Mouse (Mus musculus): ENCODE data around the gene Ints2.
"Not testable (repeated sequence)": the region's sequence is repeated elsewhere in the genome, so short reads cannot be mapped to it uniquely, and the experiment has no call there.

Gene Ints2

DNA sequence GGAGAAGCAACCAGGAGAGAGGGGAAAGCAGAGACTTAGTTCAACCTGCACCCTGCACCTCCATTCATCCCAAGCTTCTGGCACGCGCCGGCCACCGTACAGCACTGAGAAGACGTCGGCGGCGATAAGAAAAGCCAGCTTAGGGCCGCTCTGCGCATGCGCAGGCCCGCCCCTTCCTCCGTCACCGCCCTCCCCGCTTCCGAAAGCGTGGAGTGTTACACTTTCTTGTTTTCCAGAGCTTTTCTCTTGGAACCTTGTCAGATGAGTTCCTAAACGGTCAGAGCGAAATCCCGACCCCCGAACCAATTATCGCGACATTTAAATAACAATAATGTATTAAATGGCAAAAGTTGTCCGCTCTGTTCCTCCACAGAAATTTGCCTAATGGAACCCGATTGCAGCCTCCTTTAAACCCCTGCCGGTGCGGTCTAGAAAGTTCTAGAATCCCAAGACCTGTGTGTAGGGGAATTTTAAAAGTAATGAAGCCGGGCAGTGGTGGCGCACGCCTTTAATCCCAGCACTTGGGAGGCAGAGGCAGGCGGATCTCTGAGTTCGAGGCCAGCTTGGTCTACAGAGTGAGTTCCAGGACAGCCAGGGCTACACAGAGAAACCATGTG lies at the start of gene Ints2:
TSS of gene Ints2 (minus strand) at position 116 of the 617 bp plus-strand sequence.
- peak; percentile 95 for DNase-seq

DNA sequence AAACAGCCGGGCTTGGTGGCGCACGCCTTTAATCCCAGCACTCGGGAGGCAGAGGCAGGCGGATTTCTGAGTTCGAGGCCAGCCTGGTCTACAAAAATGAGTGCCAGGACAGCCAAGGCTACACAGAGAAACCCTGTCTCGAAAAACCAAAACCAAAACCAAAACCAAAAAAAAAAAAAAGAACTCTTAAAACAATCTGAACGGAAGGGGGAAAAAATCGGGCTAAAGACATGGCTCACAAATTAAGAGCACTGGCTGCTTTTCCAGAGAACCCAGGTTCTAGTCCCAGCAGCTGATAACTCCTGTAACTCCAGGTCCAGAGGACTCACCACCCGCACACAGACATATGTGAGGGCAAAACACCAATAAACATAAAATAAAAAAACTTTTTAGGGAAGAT lies 34.8 kb upstream of the Ints2 start:
- DNase-seq, result not testable (repeated sequence)

DNA sequence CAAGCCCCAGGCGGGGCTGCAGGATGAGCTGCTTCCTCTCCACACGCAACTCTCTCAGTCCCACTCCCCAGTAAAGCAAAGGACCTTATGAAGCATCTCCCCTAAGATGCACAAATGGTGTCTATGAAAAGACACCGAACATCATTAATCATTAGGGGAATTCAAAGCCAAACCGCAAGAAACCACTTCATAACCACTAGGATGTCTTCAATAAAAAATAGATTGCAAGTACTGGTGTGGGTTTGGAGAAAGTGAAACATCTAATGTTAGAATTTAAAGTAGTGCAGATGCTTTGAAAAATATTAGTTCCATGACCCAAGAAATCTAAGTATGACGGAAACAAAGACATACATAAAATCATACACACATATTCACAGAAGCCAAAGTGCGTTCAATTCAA lies 34.3 kb upstream of the Ints2 start:
- no peak for DNase-seq

DNA sequence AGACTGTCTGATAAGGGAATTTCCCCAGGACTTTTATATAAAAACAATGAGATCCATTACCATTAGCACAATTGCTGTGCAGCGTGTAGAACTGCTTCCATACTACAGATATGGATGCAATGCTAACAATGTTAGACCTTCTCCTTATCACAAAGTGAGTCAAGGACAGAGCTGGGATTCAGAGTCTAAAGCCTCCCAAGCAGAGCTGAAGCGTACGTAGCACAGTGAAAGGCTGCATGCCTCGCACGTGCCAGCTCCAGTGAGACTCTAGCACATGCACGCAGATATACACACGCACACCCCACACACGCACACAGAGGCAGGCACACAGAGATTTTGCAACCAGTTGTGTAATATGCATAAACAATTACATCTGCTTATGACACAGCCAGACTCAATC lies 28.4 kb upstream of the Ints2 start:
- DNase-seq, result no peak

DNA sequence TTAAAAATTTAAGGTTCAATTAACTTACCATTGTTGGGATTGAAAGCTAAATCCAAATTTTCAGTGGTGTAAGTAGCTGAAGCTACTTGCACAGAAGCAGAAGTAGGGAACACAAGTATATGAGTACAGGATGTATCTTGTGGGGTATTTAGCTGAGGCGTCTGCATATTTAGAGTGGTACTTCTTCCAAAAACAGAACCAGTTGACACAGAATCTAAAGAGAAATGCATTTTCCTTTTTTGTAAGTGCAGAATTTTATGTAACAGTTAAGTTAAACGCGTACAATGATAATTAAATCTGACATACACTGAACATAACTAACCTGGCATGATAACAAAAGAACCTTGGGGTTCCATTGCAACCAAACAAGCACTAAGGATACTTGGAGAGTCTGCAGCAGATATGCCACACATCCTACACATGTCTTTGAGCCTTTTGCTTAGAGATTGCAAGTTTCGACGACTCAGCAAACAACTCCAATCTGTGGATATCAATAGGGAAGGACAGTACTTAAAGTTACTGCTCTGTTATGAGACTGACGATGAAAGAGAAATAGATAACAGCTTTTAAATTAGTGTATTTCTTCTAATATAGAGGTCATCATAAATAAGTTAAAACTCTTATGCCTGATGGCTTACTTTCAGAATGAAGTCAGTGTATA lies 21.2 kb upstream of the Ints2 start:
- no peak for DNase-seq

DNA sequence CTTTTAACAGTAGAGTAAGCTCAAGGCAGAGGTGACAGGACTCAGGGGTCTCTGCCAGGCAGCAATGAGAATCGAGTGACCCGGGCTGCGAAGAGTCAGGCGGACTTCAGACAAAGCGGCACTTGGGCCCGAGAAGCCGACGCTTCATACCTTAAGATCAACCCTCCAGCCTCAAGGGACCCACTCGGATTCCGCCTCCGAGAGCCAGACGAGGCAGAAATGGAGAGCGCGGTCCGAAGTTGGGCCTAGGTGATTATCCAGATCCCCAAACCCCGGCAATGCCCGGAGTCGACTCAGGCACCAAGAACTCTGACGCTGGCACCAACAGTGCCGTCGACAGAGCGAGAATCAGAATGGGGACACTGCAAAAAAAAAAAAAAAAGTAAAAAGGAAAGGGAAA lies 321 bp downstream of the Ints2 start:
- DNase-seq, result peak; percentile 6

DNA sequence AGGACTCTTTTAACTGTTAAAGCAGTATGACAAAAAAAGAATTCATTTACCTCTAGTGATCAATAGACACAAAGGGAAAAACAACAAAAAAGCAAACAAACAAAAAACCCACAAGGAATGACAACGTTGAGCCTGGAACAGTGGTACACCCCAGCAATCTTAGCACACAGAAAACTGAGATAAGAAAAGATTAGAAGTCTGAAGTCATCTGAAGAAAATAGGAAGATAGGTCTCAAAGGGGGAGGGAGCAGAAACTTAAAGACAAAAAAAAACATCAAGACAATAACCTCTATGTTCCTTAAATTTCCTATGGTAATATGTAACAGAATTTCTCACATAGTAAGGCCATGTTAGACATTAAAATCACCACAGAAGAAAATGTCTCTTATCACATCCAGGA lies 4.0 kb downstream of the Ints2 start:
- no peak for DNase-seq

DNA sequence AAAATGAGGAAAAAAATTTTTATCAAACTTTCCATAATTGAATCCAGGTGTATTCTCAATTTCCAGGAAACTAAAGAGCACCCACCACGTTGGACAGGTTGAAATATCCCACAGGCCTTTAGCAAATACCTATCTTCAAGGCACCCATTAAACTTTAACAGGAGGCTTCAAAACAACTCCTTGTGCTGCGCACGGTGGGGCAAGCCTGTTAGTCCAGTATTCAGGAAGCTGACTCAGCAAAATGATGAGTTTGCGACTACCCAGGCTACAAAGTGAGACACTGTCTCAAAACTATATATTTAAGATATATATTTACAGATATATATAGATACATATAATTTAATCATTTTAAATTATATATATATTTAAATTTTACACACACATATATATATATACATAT lies 24.9 kb downstream of the Ints2 start:
- DNase-seq, result no peak

DNA sequence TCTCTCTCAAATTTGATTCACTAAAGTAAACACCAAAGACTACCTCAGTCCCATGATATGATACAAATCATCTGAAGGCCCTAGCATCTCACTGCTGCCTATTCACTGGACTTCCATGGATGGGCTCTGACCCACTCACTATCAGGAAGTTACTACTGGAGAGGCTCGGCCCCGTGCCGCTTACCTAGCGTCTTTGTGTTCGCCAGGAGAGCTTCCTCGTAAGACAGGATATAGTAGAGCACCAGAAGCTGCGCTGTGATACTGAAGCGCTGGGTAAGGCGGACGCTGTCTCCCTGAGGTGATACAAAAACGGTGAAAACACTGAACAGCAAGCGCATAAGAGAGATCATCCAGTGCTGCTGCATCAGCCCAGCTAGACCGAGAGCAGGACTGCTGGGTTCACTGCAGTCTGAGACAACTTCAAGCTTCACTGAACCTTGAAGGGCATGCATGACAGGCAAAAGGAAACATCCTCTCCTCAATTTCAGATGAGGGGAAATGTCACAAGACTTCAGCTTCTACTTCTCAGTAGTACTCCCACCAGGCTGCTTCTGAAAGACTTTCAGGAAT lies 25.5 kb downstream of the Ints2 start:
- DNase-seq, result no peak

DNA sequence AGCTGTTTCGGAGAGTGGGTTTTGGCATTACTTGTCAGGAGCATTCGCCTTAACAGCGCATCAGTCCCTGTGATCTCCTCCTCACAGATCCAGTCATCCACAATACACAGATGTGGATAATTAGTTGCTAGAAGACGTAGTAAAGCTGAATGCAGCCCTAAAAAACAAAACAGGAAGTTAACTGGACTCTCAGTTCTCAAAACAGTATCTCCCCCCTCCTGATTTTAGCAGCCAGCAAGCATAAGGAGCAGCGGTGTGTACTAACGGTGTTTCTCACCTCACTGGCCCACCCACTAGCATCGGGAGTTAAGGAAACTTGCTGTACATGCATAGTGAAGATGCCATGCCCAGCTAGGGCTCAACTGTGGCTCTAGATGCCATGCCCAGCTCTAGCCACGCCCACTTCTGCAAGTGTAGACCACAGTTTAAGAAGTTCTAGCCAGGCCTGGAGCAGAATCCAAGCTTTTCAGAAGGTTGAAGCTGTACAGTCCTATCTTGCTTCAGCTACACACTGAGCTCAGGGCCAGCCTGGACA lies 30.7 kb downstream of the Ints2 start:
- no peak for DNase-seq

DNA sequence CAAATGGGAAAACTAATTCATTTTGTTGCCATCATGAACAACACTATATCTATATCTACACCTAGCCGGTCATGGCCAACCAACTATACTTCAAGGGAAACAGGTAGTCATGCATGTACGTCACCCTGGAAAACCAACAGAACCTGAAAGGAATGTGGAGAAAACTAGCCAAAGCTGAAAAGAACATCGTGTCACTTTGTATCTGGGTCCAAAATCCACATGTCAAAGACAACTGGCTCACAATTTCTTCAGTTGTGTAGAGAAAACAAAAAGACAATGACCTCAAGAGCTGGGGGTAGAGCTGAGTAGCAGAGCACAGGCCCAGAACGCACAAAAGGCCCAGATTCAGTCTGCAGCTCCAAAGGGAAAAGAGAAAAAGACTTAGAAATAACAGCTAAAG lies 31.6 kb downstream of the Ints2 start:
- DNase-seq, result no peak

DNA sequence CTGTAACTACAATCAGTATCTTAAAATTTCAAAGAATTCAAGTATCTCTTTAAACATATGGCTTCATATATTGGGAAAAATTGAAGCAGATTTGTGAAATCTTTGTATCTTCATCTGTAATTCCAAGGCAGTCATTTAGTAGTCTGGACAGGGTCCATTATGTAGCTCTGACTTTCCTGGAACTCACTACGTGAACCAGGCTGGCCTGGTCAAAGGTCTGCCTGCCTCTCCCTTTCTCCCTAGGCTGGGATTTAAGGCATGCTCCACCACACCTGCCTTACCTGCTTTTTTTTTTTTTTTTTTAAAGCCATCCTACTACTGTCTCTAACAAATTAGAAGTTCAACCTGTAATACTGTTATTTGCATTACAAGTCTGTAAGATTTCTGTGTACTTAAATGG lies 45.6 kb downstream of the Ints2 start:
- DNase-seq, result no peak

DNA sequence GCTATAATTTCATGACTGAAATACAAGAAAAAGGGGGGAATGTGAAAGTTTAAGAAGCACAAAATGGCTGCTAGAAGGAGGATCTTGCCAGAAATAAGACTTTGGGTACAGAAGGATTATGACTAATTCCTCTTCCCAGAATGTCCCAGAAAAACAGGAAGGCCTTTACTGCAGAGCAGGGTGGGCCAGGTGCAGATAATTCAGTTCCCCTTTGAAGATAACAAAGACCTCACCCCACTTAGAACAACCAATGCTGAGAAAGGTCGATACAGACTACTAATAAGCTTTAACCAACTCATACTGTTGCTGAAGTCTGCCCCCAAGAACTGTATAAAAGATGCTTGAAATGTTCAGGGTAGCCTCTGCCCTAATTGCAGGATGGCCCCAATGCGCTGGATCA lies 48.3 kb downstream of the Ints2 start:
- DNase-seq, result no peak

DNA sequence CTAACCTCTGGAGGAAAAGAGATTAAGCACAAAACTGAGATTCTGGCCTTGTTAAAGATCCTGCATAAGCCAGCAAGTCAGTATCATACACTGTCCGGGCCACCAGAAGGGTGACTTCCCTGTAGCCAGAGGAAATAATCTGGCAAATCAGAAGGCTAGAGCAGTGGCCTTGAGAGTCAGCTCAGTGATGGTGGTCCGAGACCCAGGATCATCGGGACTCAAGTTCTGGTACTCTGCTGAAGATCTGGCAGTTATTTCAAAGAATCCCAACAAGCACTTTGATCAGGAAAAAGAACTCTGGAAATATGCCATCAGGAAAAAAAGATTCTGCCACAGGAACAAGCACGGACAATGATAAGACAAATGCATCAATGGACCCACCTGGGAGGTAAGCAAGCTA lies 51.5 kb downstream of the Ints2 start:
- no peak for DNase-seq

DNA sequence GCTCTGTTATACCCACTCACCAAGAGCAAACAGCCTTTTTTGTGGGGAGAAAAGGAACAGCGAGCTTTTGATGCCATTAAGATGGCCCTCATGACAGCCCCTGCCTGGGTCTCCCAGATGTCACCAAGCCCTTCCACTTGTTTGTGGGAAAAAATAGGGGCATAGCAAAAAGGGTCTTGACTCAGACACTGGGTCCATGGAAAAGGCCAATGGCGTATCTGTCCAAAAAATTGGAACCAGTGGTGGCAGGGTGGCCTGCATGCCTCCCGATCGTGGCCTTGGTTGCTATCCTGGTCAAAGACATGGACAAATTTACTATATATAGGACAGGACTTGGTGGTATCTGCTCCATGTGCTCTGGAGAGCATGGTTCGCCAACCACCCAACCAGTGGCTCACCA lies 52.3 kb downstream of the Ints2 start:
- DNase-seq, result no peak

DNA sequence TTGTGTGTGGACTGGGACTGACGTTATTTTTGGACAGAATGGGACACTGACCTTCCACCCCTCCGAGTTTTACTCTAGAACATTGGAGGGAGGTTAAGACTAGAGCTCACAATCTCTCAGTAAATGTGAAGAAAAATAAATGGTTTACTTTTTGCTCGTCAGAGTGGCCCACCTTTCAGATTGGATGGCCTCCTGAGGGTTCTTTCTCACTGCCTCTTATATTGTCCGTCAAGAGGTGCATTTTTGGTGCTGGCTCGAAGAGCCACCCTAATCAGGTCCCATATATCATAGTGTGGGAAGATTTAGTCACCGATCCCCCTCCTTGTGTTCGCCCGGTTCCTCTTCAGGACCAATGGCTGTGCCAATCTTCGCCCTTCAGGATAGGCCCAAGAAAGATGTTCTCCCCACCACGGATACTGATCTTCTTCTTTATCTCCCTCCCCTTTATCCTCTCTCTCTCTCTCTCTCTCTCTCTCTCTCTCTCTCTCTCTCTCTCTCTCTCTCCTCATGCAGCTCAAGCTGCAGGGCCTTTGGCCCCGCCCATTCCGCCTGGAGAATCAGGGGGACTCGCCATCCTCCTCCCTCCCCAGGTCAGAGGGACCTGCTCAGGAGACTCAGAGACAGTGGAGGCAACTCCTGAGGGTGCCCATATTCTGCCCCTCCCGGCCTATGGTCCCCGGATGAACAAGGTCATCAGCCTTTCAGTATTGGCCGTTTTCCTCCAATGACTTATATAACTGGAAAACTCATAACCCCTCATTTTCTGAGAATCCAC lies 55.3 kb downstream of the Ints2 start:
- DNase-seq, result no peak

DNA sequence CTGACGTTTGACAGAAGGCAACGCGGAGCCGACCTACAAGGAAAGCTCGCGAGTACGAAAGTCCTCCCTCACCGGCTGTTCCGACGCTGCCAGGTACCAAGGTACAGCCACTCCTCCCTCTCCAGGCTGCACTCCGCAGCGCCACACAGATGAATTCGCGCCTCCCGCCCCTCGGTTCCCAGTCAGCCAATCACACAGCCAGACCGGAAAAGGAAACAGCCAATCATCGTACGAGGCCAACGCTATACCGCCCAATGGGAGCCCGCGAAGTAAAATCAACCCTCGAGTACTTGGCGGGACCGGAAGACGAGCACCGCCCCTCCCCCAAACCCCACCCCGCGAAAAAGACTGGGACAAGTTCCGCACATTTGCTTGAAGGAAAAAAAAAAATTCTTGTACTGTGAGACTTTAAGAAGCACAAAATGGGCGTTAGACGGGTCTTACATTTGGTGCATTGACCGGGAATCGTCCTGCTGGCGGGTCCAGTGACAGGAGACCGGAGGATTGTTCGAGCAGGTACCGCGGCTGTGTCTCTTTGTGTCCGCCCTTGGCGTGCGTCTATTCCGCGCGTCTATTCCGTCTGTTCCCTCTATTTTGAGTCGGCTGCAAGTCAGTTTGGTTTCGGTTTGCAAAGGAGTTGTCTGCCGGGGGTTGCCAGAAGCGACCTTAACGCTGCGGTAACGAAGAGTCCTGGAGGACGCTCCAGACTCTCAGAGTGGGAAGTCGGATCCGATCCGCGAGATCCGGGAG lies 56.2 kb downstream of the Ints2 start, which contains the start of gene Brip1:
TSS of gene Brip1 (minus strand) at position 157 of the 750 bp plus-strand sequence.
- peak; percentile 92 for DNase-seq

DNA sequence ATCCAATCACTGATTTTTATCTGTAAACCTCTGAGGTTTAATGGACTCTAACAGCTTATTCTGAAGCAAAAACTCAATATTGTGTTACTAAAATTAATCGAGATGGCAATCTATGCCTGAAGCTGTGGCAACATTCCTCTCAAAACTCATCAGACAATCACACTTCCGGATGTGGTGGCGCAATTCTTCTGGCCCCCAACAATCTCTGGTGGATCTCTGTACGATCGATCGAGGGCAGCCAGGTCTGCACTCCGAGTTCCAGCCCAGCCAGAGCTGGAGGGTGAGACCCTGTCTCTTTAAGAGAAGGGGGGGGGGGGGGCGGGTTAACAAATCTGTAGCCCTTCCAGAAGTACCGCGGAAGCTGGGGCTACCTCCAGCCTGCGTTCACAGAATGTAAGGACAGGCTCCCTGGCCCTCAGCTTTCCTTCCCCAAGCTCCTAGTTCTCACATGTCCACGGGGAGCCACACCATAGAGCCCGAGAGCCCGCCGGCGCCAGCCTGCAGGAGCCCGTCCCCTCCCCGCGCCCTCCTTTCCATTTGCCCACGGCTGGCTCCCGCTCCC lies 56.8 kb downstream of the Ints2 start:
- no peak for DNase-seq

DNA sequence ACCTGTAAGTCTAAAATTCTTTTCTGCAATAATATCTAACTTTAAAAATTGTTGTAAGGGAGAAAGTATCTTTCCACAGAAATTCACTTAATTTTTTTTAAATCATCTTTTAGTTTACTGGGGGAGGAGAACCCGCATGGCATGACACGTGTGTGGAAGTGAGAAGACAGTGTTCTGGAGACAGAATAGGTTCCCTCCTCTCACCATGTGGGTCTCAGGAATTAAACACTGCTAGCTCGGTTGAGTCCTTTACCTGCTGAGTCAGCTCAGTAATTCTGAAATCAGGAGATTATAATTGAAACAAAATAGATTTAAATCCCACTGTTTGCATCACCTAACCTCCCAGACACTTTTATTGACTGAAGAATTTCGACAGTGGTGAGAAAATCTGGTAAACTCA lies 57.6 kb downstream of the Ints2 start:
- DNase-seq, result no peak

DNA sequence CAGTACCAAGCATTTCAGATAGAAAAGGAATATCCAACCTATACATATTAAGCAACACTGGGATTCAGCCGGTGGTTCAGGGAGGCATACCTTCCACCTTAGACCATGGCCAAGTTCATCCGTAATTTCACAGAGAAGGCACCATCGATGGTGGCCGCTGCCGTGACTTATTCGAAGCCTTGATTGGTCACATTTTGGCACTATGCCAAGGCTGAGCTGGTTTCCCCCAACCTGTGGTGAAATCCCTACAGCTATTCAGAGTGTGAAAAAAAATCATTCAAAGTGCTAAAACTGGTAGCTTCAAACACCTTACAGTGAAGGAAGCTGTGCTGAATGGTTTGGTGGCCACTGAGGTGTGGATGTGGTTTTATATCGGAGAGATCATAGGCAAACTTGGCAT lies 72.2 kb downstream of the Ints2 start:
- not testable (repeated sequence) for DNase-seq

DNA sequence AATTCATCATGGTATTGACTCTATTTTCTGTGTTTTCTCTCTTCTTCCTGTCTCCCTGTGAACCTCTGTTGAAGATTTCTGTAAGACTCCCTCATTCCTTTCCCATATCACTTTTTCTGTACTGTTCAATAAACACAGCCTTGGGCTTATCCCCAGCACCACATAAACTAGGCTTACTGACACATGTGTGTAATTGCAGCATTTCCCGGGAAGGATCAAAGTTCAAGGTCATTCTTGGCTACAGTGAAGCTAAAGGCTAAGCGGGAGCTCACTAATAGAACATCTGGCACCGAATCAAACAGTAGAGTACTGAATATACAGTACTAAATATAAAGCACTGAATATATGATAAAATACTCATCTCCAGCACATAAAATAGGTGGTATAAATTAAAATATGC lies 81.5 kb downstream of the Ints2 start:
- peak; percentile 4 for DNase-seq

DNA sequence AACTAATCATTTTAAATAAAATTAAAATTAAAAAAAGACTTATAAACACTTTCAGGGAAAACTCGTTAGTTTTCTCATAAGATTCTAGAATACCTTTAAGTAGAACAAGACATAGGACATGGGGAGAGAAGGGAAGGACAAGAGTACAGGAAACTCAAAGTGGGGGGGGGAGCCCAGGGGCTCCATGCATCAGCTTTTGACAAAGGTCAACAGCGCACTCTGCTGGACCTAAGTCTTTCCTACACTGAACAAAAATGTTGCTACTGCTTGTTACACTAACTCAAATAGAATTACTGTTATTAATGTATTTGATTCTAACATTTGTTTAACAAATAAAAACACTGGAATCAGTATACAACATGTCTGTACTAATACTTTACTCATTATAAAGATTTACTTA lies 83.2 kb downstream of the Ints2 start:
- DNase-seq, result peak; percentile 74

Measured in lung, postnatal 14 days (tissue).